Mouse (Mus musculus): ENCODE data around the gene Prokr2. TPM values are rescaled to one million over a fixed set of nuclear protein-coding genes. Genes with fewer than 3 reads are reported as not detected.

The Prokr2 gene
- polyA plus RNA-seq, 1 experiment = not detected

GRCm38 (mm10) chr2:132308829-132309228, 76.4 kb downstream of the Prokr2 start:
- Histone ChIP-seq H3K4me2 (ENCODE audit: low read depth) (no peak overlapping the region), H3K4me3 (no peak overlapping the region), H3K36me3 (ENCODE audit: control insufficient read depth, insufficient read depth) (no peaks in the 10 kb centered on the region), H3K27me3 (ENCODE audit: control insufficient read depth, insufficient read depth, insufficient read length) (no peaks in the 10 kb centered on the region), H3ac (ENCODE audit: control insufficient read depth, insufficient read length) (no peak overlapping the region), H3K79me2 (ENCODE audit: control insufficient read depth, insufficient read depth) (no peaks in the 10 kb centered on the region)
- TF ChIP-seq MYOG (IDR thresholded peaks at IDR 0.05; ENCODE audit: control insufficient read depth in 1 of 3, insufficient read depth in 1 of 3, insufficient read length in 2 of 3, low read depth in 2 of 3) = no peak
- TF ChIP-seq USF1 (IDR thresholded peaks at IDR 0.05; ENCODE audit: low read depth) = no peak
- no peak for TF ChIP-seq TCF12 (IDR thresholded peaks at IDR 0.05; ENCODE audit: insufficient read depth, poor library complexity, severe bottlenecking)
- TF ChIP-seq POLR2AphosphoS2 (IDR thresholded peaks at IDR 0.05; ENCODE audit: insufficient read length, low read depth) = no peak
- no peak for TF ChIP-seq SRF (IDR thresholded peaks at IDR 0.05; ENCODE audit: control insufficient read depth, insufficient read length, low read depth)
- TF ChIP-seq REST (IDR thresholded peaks at IDR 0.05; ENCODE audit: insufficient read depth, insufficient read length) = no peak
- TF ChIP-seq MYOD1 (IDR thresholded peaks at IDR 0.05; ENCODE audit: control insufficient read depth in 1 of 3, insufficient read length in 2 of 3, low read depth in 2 of 3) = no peak
- no peak for TF ChIP-seq POLR2A (IDR thresholded peaks at IDR 0.05; ENCODE audit: insufficient read length, low read depth)
- no peak for TF ChIP-seq TCF3 (IDR thresholded peaks at IDR 0.05; ENCODE audit: insufficient read length, low read depth)
- TF ChIP-seq E2F4 (IDR thresholded peaks at IDR 0.05; ENCODE audit: insufficient read depth) = no peak
- no peak for TF ChIP-seq MAX (IDR thresholded peaks at IDR 0.05; ENCODE audit: low read depth)
- TF ChIP-seq CEBPB (IDR thresholded peaks at IDR 0.05; ENCODE audit: insufficient read depth, poor library complexity, severe bottlenecking) = no peak

DNA sequence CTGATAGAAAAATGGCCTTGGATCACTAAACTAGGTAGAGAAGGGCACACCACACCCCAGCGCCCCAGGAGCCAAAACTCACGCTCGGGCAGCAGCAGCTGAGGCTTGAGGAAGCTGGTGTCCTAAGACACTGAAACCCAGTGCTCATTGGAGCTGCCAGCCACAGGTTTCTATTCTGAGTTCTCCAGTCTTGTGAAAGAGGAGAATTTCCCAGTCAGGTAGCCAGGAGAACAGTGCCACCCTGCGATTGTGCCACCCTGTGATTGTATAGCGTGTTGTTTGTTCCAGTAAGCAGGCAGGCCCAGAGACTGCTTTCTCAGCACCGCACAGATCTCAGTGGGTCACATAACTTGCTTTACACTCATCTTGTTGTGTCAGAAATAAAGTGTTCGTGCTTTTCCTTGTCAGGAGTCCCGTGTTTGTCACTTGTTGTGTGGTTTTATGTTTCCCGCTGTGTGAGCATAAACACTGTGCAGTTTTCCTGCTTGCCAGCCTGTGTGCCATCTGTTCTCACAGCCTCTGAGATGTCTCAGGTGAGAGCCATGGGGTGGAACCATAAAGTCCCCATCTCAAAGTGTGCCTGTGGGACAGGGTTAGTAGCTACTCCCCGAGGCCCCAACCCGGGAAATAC, 77.9 kb downstream of the Prokr2 start:
- no peaks in the 10 kb centered on the region for H3K79me2 ChIP-seq (ENCODE audit: control insufficient read depth, insufficient read depth)
- H3K27me3 ChIP-seq (ENCODE audit: control insufficient read depth, insufficient read depth, insufficient read length) = no peaks in the 10 kb centered on the region
- no peak overlapping the region for H3K4me3 ChIP-seq
- H3K36me3 ChIP-seq (ENCODE audit: control insufficient read depth, insufficient read depth) = peaks cover 9% of the 10 kb centered on the region
- TF ChIP-seq CEBPB (IDR thresholded peaks at IDR 0.05; ENCODE audit: insufficient read depth, poor library complexity, severe bottlenecking) (no peak), POLR2AphosphoS2 (IDR thresholded peaks at IDR 0.05; ENCODE audit: insufficient read length, low read depth) (no peak), USF1 (IDR thresholded peaks at IDR 0.05; ENCODE audit: low read depth) (no peak), MYOD1 (IDR thresholded peaks at IDR 0.05; ENCODE audit: control insufficient read depth in 1 of 3, insufficient read length in 2 of 3, low read depth in 2 of 3) (no peak), REST (IDR thresholded peaks at IDR 0.05; ENCODE audit: insufficient read depth, insufficient read length) (no peak), TCF3 (IDR thresholded peaks at IDR 0.05; ENCODE audit: insufficient read length, low read depth) (no peak), POLR2A (IDR thresholded peaks at IDR 0.05; ENCODE audit: insufficient read length, low read depth) (no peak), MYOG (IDR thresholded peaks at IDR 0.05; ENCODE audit: control insufficient read depth in 1 of 3, insufficient read depth in 1 of 3, insufficient read length in 2 of 3, low read depth in 2 of 3) (no peak), E2F4 (IDR thresholded peaks at IDR 0.05; ENCODE audit: insufficient read depth) (no peak), MAX (IDR thresholded peaks at IDR 0.05; ENCODE audit: low read depth) (no peak), SRF (IDR thresholded peaks at IDR 0.05; ENCODE audit: control insufficient read depth, insufficient read length, low read depth) (no peak), TCF12 (IDR thresholded peaks at IDR 0.05; ENCODE audit: insufficient read depth, poor library complexity, severe bottlenecking) (no peak)
- H3ac ChIP-seq (ENCODE audit: control insufficient read depth, insufficient read length) = no peak overlapping the region
- H3K4me2 ChIP-seq (ENCODE audit: low read depth) = no peak overlapping the region

DNA sequence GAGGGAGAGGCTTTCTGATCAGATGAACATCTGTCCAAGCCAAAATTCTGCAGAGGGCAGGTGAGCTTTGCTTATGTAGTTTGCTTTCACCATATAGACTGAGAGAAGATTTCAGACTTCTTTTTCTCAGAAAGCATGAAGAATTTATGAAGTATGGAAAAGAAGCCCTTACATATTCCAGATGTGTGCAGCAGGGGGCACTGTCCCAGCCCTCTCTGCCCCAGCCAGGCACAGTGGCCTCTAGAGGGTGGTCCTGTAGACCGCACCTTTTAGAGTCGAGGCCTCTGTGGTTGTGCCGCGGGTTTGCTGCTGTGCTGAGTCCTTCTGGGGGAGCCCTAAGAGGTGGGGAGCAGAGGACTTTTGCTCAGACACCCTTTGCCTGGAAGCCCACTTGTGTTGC, 79.3 kb downstream of the Prokr2 start:
- TF ChIP-seq SRF (IDR thresholded peaks at IDR 0.05; ENCODE audit: control insufficient read depth, insufficient read length, low read depth) (no peak), MAX (IDR thresholded peaks at IDR 0.05; ENCODE audit: low read depth) (no peak), MYOG (IDR thresholded peaks at IDR 0.05; ENCODE audit: control insufficient read depth in 1 of 3, insufficient read depth in 1 of 3, insufficient read length in 2 of 3, low read depth in 2 of 3) (no peak), USF1 (IDR thresholded peaks at IDR 0.05; ENCODE audit: low read depth) (no peak), POLR2A (IDR thresholded peaks at IDR 0.05; ENCODE audit: insufficient read length, low read depth) (no peak)
- H3ac ChIP-seq (ENCODE audit: control insufficient read depth, insufficient read length) = no peak overlapping the region
- H3K79me2 ChIP-seq (ENCODE audit: control insufficient read depth, insufficient read depth) = no peaks in the 10 kb centered on the region
- peaks cover 13% of the 10 kb centered on the region for H3K36me3 ChIP-seq (ENCODE audit: control insufficient read depth, insufficient read depth)
- H3K4me3 ChIP-seq = no peak overlapping the region
- no peak overlapping the region for H3K4me2 ChIP-seq (ENCODE audit: low read depth)
- no peaks in the 10 kb centered on the region for H3K27me3 ChIP-seq (ENCODE audit: control insufficient read depth, insufficient read depth, insufficient read length)

DNA sequence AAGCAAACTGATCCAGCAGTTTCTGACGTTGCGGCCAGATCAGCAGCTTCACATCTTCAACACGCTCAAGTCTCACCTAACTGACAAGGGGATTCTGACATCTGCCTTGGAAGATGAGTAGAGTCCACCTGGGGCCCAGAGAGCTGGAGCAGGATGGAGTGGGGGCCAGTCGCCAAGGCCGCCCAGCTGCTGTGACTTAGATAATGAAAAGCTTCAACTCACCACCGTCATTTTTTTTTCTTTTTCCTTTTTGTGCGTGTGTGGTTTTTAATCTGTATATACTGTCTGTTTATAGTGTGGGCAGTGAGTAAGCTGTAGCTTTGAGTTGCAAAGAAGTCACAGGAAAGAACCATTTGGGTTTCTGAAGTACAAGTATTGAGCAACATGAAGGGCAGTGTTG, 80.1 kb downstream of the Prokr2 start:
- Histone ChIP-seq H3K79me2 (ENCODE audit: control insufficient read depth, insufficient read depth) (no peaks in the 10 kb centered on the region), H3K4me2 (ENCODE audit: low read depth) (no peak overlapping the region), H3ac (ENCODE audit: control insufficient read depth, insufficient read length) (no peak overlapping the region), H3K27me3 (ENCODE audit: control insufficient read depth, insufficient read depth, insufficient read length) (no peaks in the 10 kb centered on the region), H3K4me3 (no peak overlapping the region), H3K36me3 (ENCODE audit: control insufficient read depth, insufficient read depth) (peaks cover 13% of the 10 kb centered on the region)
- TF ChIP-seq MYOD1 (IDR thresholded peaks at IDR 0.05; ENCODE audit: control insufficient read depth in 1 of 3, insufficient read length in 2 of 3, low read depth in 2 of 3) = no peak

GRCm38 (mm10) chr2:132301436-132301835, 83.8 kb downstream of the Prokr2 start:
- Histone ChIP-seq H3K4me2 (ENCODE audit: low read depth) (no peak overlapping the region), H3K36me3 (ENCODE audit: control insufficient read depth, insufficient read depth) (peaks cover 26% of the 10 kb centered on the region), H3K27me3 (ENCODE audit: control insufficient read depth, insufficient read depth, insufficient read length) (no peaks in the 10 kb centered on the region), H3K4me3 (no peak overlapping the region), H3ac (ENCODE audit: control insufficient read depth, insufficient read length) (no peak overlapping the region), H3K79me2 (ENCODE audit: control insufficient read depth, insufficient read depth) (no peaks in the 10 kb centered on the region)
- TF ChIP-seq E2F4 (IDR thresholded peaks at IDR 0.05; ENCODE audit: insufficient read depth) = no peak
- no peak for TF ChIP-seq MYOG (IDR thresholded peaks at IDR 0.05; ENCODE audit: control insufficient read depth in 1 of 3, insufficient read depth in 1 of 3, insufficient read length in 2 of 3, low read depth in 2 of 3)
- no peak for TF ChIP-seq REST (IDR thresholded peaks at IDR 0.05; ENCODE audit: insufficient read depth, insufficient read length)
- no peak for TF ChIP-seq TCF3 (IDR thresholded peaks at IDR 0.05; ENCODE audit: insufficient read length, low read depth)
- no peak for TF ChIP-seq SRF (IDR thresholded peaks at IDR 0.05; ENCODE audit: control insufficient read depth, insufficient read length, low read depth)
- TF ChIP-seq POLR2A (IDR thresholded peaks at IDR 0.05; ENCODE audit: insufficient read length, low read depth) = no peak
- no peak for TF ChIP-seq POLR2AphosphoS2 (IDR thresholded peaks at IDR 0.05; ENCODE audit: insufficient read length, low read depth)
- no peak for TF ChIP-seq USF1 (IDR thresholded peaks at IDR 0.05; ENCODE audit: low read depth)
- no peak for TF ChIP-seq CEBPB (IDR thresholded peaks at IDR 0.05; ENCODE audit: insufficient read depth, poor library complexity, severe bottlenecking)
- TF ChIP-seq TCF12 (IDR thresholded peaks at IDR 0.05; ENCODE audit: insufficient read depth, poor library complexity, severe bottlenecking) = no peak
- TF ChIP-seq MYOD1 (IDR thresholded peaks at IDR 0.05; ENCODE audit: control insufficient read depth in 1 of 3, insufficient read length in 2 of 3, low read depth in 2 of 3) = no peak
- no peak for TF ChIP-seq MAX (IDR thresholded peaks at IDR 0.05; ENCODE audit: low read depth)

All from myocyte (in vitro differentiated cells).